Mouse (Mus musculus): ENCODE measurements around the gene Nrde2. TPM values are rescaled to one million over a fixed set of nuclear protein-coding genes. Genes with fewer than 3 reads are reported as not detected.

Gene Nrde2
- total and polyA plus RNA-seq, 3 experiments = 18.9 to 25.6 (median 23.6) TPM

- TF ChIP-seq USF1 (IDR thresholded peaks at IDR 0.05; ENCODE audit: low read depth, low read length) (no peak), SIN3A (IDR thresholded peaks at IDR 0.05; ENCODE audit: low read length) (no peak), SMC3 (IDR thresholded peaks at IDR 0.05; ENCODE audit: low read depth, low read length) (no peak), MAZ (IDR thresholded peaks at IDR 0.05; ENCODE audit: low read depth, low read length) (no peak), USF2 (conservative IDR thresholded peaks at IDR 0.05; ENCODE audit: low read depth, low read length) (no peak)
- Histone ChIP-seq H3K9ac (ENCODE audit: insufficient read depth, low read depth) (no peak overlapping the region), H3K27ac (ENCODE audit: insufficient read depth, low read depth) (no peak overlapping the region), H3K9me3 (replicated peaks; ENCODE audit: low read length) (no peaks in the 10 kb centered on the region), H3K36me3 (replicated peaks in 1 of 2; ENCODE audit: control insufficient read depth in 1 of 2, insufficient read depth in 1 of 2, low read length in 1 of 2) (no peaks in the 10 kb centered on the region), H3K4me1 (ENCODE audit: control insufficient read depth in 1 of 2, insufficient read depth in 2 of 2) (peaks cover 7 to 14% of the 10 kb centered on the region in 2 experiments), H3K4me2 (ENCODE audit: insufficient read depth, low read depth, poor library complexity, severe bottlenecking) (no peak overlapping the region), H3K27me3 (replicated peaks) (no peaks in the 10 kb centered on the region), H3K4me3 (replicated peaks in 1 of 3; ENCODE audit: low read depth in 2 of 3, low read length in 2 of 3, poor library complexity in 1 of 3) (no peak overlapping the region), H3K79me2 (replicated peaks; ENCODE audit: control insufficient read depth, extremely low read depth, insufficient read depth, poor library complexity, severe bottlenecking) (no peaks in the 10 kb centered on the region)
- in situ Hi-C loops (cut with MboI; ENCODE audit: low pct_ligation_motif_present, low pct_unique_long_range_greater_than_20kb, low sequenced_read_pairs) = loop anchor here (10.0 kb wide), 3 partner anchors 258 to 678 kb away; no protein-coding TSS in a partner anchor
- dilution Hi-C loops (cut with MboI; ENCODE audit: extremely low pct_ligation_motif_present, extremely low pct_unique_long_range_greater_than_20kb, low sequenced_read_pairs) = no loop called here
- no peak for DNase-seq (ENCODE audit: extremely low read depth)
Observed at GRCm38 (mm10) chr12:100166939-100167338, 7.5 kb upstream of the Nrde2 start.

DNA sequence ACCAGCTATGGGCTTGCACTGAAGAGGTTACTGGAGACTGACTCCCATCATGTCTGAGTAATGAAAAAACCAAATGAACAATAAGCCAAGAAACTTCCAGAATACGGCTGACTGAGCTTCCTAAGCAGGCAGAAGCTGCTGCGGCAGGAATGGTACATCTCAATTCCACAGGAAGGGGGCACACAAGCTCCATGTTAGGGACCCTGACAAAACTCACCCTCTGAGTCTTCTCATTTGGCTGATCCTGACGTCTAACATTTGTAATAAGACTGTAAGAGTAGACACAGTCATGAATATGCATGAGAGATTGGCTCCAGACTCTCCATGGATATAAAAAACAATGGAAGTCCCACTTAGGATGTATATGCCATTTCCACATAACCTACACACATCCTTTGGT lies 6.7 kb upstream of the Nrde2 start:
- TF ChIP-seq USF1 (IDR thresholded peaks at IDR 0.05; ENCODE audit: low read depth, low read length) (no peak), ZNF384 (IDR thresholded peaks at IDR 0.05; ENCODE audit: low read depth, low read length) (no peak), RAD21 (IDR thresholded peaks at IDR 0.05; ENCODE audit: low read depth, low read length) (peak; percentile 86), PAX5 (IDR thresholded peaks at IDR 0.05; ENCODE audit: low read length) (no peak), ZC3H11A (IDR thresholded peaks at IDR 0.05; ENCODE audit: low read depth, low read length) (peak; percentile 49; the same call in 1 of the 2 replicates), ELF1 (IDR thresholded peaks at IDR 0.05; ENCODE audit: low read depth, low read length) (no peak), SMC3 (IDR thresholded peaks at IDR 0.05; ENCODE audit: low read depth, low read length) (peak; percentile 74), GABPA (IDR thresholded peaks at IDR 0.05; ENCODE audit: insufficient replicate concordance, low read depth, low read length) (no peak), ZKSCAN1 (IDR thresholded peaks at IDR 0.05; ENCODE audit: borderline replicate concordance, low read depth, low read length) (no peak), CHD2 (IDR thresholded peaks at IDR 0.05; ENCODE audit: low read length) (no peak), EP300 (IDR thresholded peaks at IDR 0.05; ENCODE audit: low read length) (no peak), MXI1 (IDR thresholded peaks at IDR 0.05; ENCODE audit: low read depth, low read length) (no peak), CTCF (conservative IDR thresholded peaks at IDR 0.05 in 1 of 2, IDR thresholded peaks at IDR 0.05 in 1 of 2; ENCODE audit: low read depth in 2 of 2, low read length in 2 of 2) (peak in 1 of 2 experiments; percentile 84; a peak in 2 of 4 replicates), ETS1 (conservative IDR thresholded peaks at IDR 0.05; ENCODE audit: low read depth, low read length) (no peak)
- Histone ChIP-seq H3K4me3 (replicated peaks in 1 of 3; ENCODE audit: low read depth in 2 of 3, low read length in 2 of 3, poor library complexity in 1 of 3) (no peak overlapping the region), H3K9ac (ENCODE audit: insufficient read depth, low read depth) (no peak overlapping the region), H3K4me2 (ENCODE audit: insufficient read depth, low read depth, poor library complexity, severe bottlenecking) (no peak overlapping the region), H3K9me3 (replicated peaks; ENCODE audit: low read length) (no peaks in the 10 kb centered on the region), H3K27ac (ENCODE audit: insufficient read depth, low read depth) (no peak overlapping the region), H3K4me1 (ENCODE audit: control insufficient read depth in 1 of 2, insufficient read depth in 2 of 2) (peaks cover 7 to 14% of the 10 kb centered on the region in 2 experiments), H3K27me3 (replicated peaks) (no peaks in the 10 kb centered on the region), H3K79me2 (replicated peaks; ENCODE audit: control insufficient read depth, extremely low read depth, insufficient read depth, poor library complexity, severe bottlenecking) (no peaks in the 10 kb centered on the region), H3K36me3 (replicated peaks in 1 of 2; ENCODE audit: control insufficient read depth in 1 of 2, insufficient read depth in 1 of 2, low read length in 1 of 2) (no peaks in the 10 kb centered on the region)
- DNase-seq (ENCODE audit: extremely low read depth) = peak; percentile 35
- dilution Hi-C loops (cut with MboI; ENCODE audit: extremely low pct_ligation_motif_present, extremely low pct_unique_long_range_greater_than_20kb, low sequenced_read_pairs) = no loop called here
- in situ Hi-C loops (cut with MboI; ENCODE audit: low pct_ligation_motif_present, low pct_unique_long_range_greater_than_20kb, low sequenced_read_pairs) = loop anchor here (10.0 kb wide), 3 partner anchors 259 to 679 kb away; no protein-coding TSS in a partner anchor
